Mouse (Mus musculus): Measurements from ENCODE around the gene Fam163a. TPM values are rescaled to one million over a fixed set of nuclear protein-coding genes. Genes with fewer than 3 reads are reported as not detected.
"Not testable (repeated sequence)": the region's sequence is repeated elsewhere in the genome, so short reads cannot be mapped to it uniquely, and the experiment has no call there.

Fam163a gene
- polyA plus RNA-seq, 1 experiment from 2014 or later, result 1.8 TPM

GRCm38 (mm10) chr1:156040731-156041401, 164.0 kb downstream of the Fam163a start:
- 0 out of 2 replicates have a peak, but pooled peaks cover 19% of the 10 kb centered on the region for H3K36me3 ChIP-seq
- H3K4me2 ChIP-seq (replicated peaks), result peak overlapping the region; percentile 78
- H3K4me1 ChIP-seq, result peaks cover 18% of the 10 kb centered on the region
- no peaks in the 10 kb centered on the region for H3K27me3 ChIP-seq
- ATAC-seq (ENCODE audit: insufficient number of reproducible peaks, insufficient read depth, low FRiP score, low TSS enrichment), result peak; percentile 87
- H3K4me3 ChIP-seq, result peak overlapping the region; percentile 53
- WGBS, result 3% methylated on average over 22 of the region's 22 CpGs
- peak overlapping the region; percentile 60 for H3K9ac ChIP-seq
- peak overlapping the region; percentile 54 for H3K27ac ChIP-seq
- no peaks in the 10 kb centered on the region for H3K9me3 ChIP-seq

GRCm38 (mm10) chr1:156039989-156040388, 164.8 kb downstream of the Fam163a start:
- Histone ChIP-seq H3K4me1 (peaks cover 18% of the 10 kb centered on the region), H3K36me3 (0 out of 2 replicates have a peak, but pooled peaks cover 15% of the 10 kb centered on the region)
- ATAC-seq (ENCODE audit: insufficient number of reproducible peaks, insufficient read depth, low FRiP score, low TSS enrichment); H3K9me3 ChIP-seq; H3K27ac ChIP-seq; H3K4me2 ChIP-seq (replicated peaks); H3K27me3 ChIP-seq; H3K4me3 ChIP-seq; H3K9ac ChIP-seq: not testable (repeated sequence)
- WGBS, result 69% methylated on average over 7 of the region's 7 CpGs

- no peaks in the 10 kb centered on the region for H3K9me3 ChIP-seq
- peak overlapping the region; percentile 1; the same call in 1 of the 2 replicates for H3K4me2 ChIP-seq (replicated peaks)
- no peak for ATAC-seq (ENCODE audit: insufficient number of reproducible peaks, insufficient read depth, low FRiP score, low TSS enrichment)
- H3K27me3 ChIP-seq, result no peaks in the 10 kb centered on the region
- no peak overlapping the region for H3K27ac ChIP-seq
- peaks cover 16% of the 10 kb centered on the region for H3K36me3 ChIP-seq
- H3K4me3 ChIP-seq, result no peak overlapping the region
- peaks cover 13% of the 10 kb centered on the region for H3K4me1 ChIP-seq
- 68% methylated on average over 5 of the region's 5 CpGs for WGBS
- H3K9ac ChIP-seq, result no peak overlapping the region
Observed at GRCm38 (mm10) chr1:156037144-156037583, 167.7 kb downstream of the Fam163a start.

DNA sequence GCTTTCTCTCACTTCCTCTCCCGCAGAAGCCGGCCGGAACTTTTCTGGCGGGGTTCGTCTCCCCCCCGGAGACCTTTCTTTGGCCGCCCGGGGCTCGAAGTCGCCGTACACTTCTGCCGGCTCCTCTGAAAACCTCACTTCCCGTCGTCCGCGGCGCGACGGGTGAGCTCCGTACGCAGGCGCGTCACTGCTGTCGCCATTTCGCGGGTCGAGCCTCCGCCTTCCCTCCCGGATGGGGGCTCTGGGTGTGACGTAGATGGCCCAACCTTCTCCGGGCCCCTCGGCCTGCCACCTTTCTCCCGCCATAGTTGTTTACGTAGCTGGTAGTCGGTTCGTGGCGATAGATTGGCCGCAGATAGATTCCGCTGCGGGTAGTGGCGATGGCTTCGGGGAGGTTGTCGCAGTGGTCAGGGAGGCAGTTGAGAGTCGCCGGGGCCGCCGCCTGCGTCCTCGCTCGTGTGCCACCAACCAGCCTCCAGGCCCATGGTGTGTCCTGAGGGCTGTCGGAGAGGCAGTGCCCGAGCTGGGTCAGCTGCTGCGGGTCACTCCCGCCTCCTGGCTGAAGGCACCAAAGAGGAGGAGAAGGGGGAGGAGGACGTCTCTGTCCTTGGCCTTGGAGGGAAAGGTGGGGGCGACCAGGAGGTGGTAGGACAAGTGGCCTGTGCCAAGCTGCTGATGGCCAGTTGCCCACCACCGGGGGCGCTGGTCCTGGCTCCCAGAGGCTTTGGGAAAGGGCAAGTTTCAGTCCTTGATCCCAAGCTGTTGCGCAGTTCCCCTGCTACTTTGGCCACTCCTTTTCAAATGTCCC, 168.7 kb downstream of the Fam163a start, which contains the start of gene Tor1aip1:
Gene Tor1aip1, minus strand, starts transcription at position 551 of the 808 bp plus-strand sequence.
- peaks cover 5% of the 10 kb centered on the region; the same call in 1 of the 2 replicates for H3K4me1 ChIP-seq
- H3K9me3 ChIP-seq, result no peaks in the 10 kb centered on the region
- H3K9ac ChIP-seq, result peak within 1 kb of the TSS; percentile 90
- H3K4me2 ChIP-seq (replicated peaks), result peak within 1 kb of the TSS; percentile 60
- peak within 1 kb of the TSS; percentile 74 for H3K4me3 ChIP-seq
- peak; percentile 91 for ATAC-seq (ENCODE audit: insufficient number of reproducible peaks, insufficient read depth, low FRiP score, low TSS enrichment)
- peaks cover 19% of the 10 kb centered on the region for H3K36me3 ChIP-seq
- peak within 1 kb of the TSS; percentile 100 for H3K27ac ChIP-seq
- under 1% methylated on average over 59 of the region's 59 CpGs for WGBS
- no peaks in the 10 kb centered on the region for H3K27me3 ChIP-seq

GRCm38 (mm10) chr1:156035269-156035929, 169.4 kb downstream of the Fam163a start, which contains the start of gene Tor1aip2:
TSS of gene Tor1aip2 (plus strand) at chr1:156035403.
- Histone ChIP-seq H3K4me2 (replicated peaks) (peak within 1 kb of the TSS; percentile 60), H3K9me3 (no peaks in the 10 kb centered on the region), H3K27me3 (no peaks in the 10 kb centered on the region), H3K4me3 (peak within 1 kb of the TSS; percentile 74), H3K4me1 (peaks cover 5% of the 10 kb centered on the region; the same call in 1 of the 2 replicates), H3K27ac (peak within 1 kb of the TSS; percentile 100), H3K36me3 (peaks cover 26% of the 10 kb centered on the region), H3K9ac (peak within 1 kb of the TSS; percentile 90)
- under 1% methylated on average over 54 of the region's 59 CpGs for WGBS
- peak; percentile 86 for ATAC-seq (ENCODE audit: insufficient number of reproducible peaks, insufficient read depth, low FRiP score, low TSS enrichment)

DNA sequence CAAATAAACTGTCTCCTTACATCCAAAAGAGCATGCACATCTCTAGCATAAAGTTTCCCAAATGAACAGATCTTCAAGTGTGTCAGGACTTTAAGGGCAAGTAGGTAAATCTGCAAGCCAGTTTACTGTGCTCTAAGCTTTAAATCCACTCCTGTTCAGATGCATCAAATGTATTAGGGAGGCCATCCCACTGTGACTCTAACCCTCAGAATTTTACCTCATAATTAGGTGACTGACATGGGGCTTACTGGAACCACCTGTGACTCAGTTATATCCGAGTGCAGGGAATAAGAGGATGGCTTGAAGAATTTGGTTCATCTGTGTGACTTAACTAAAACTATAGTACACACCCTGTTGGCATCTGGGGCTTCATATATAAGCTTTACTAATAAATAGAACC, 170.2 kb downstream of the Fam163a start:
- Histone ChIP-seq H3K27ac (peak overlapping the region; percentile 100), H3K9ac (peak overlapping the region; percentile 90), H3K4me1 (peaks cover 5% of the 10 kb centered on the region; the same call in 1 of the 2 replicates), H3K9me3 (no peaks in the 10 kb centered on the region), H3K36me3 (peaks cover 28% of the 10 kb centered on the region), H3K4me3 (peak overlapping the region; percentile 74), H3K27me3 (no peaks in the 10 kb centered on the region), H3K4me2 (replicated peaks) (peak overlapping the region; percentile 60)
- ATAC-seq (ENCODE audit: insufficient number of reproducible peaks, insufficient read depth, low FRiP score, low TSS enrichment), result no peak
- 34% methylated on average over 1 of the region's 1 CpGs for WGBS

DNA sequence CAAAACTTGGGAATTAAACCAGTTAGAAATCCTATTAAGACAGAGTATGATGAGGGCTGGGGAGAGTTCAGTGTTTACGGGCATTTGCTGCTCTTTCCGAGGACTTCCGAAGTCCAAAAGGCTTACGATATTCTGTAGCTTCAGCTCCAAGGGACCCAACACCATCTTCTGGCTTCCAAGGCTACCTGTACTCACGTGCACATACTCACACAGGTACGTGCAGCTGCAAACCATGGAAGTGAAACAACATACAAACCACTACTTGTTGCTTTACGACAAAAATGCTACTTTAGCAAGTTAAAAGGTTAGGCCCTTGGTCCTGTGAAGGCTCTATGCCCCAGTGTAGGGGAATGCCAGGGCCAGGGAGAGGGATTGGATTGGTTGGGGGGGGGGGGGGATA, 170.9 kb downstream of the Fam163a start:
- H3K4me2 ChIP-seq (replicated peaks), result peak overlapping the region; percentile 60; the same call in 1 of the 2 replicates
- H3K9me3 ChIP-seq, result no peaks in the 10 kb centered on the region
- no peak overlapping the region for H3K9ac ChIP-seq
- H3K4me1 ChIP-seq, result peaks cover 5% of the 10 kb centered on the region; the same call in 1 of the 2 replicates
- no peak for ATAC-seq (ENCODE audit: insufficient number of reproducible peaks, insufficient read depth, low FRiP score, low TSS enrichment)
- no peaks in the 10 kb centered on the region for H3K27me3 ChIP-seq
- peaks cover 33% of the 10 kb centered on the region for H3K36me3 ChIP-seq
- no peak overlapping the region for H3K4me3 ChIP-seq
- WGBS, result 95% methylated on average over 7 of the region's 7 CpGs
- H3K27ac ChIP-seq, result no peak overlapping the region

- Histone ChIP-seq H3K4me1 (no peaks in the 10 kb centered on the region), H3K27ac (no peak overlapping the region), H3K9ac (no peak overlapping the region), H3K36me3 (peaks cover 45% of the 10 kb centered on the region), H3K27me3 (no peaks in the 10 kb centered on the region), H3K4me2 (replicated peaks) (no peak overlapping the region), H3K4me3 (no peak overlapping the region), H3K9me3 (no peaks in the 10 kb centered on the region)
- ATAC-seq (ENCODE audit: insufficient number of reproducible peaks, insufficient read depth, low FRiP score, low TSS enrichment), result no peak
- 91% methylated on average over 4 of the region's 4 CpGs for WGBS
Observed at GRCm38 (mm10) chr1:156028340-156028975, 176.4 kb downstream of the Fam163a start.

DNA sequence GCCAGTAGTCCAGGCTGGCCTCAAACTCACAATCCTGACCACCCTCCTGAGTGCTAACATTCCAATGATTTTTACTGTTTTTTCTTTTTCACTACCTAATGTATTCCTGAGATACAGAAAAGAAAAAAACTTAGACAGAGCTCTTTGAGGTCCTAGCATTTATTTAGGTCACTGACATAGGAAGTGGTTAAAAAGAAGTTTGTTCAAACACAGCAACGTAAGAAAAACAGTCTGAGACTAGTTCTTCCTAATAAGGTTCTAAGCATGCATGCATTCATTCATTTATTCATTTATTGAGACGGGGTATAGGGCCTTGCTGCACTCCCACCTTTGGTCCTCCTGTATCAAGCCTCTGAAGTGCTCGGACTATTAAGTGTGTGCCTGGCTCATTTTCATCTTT, 177.0 kb downstream of the Fam163a start:
- H3K4me1 ChIP-seq, result no peaks in the 10 kb centered on the region
- ATAC-seq (ENCODE audit: insufficient number of reproducible peaks, insufficient read depth, low FRiP score, low TSS enrichment), result no peak
- no peak overlapping the region for H3K4me3 ChIP-seq
- no peak overlapping the region for H3K9ac ChIP-seq
- H3K36me3 ChIP-seq, result peaks cover 42% of the 10 kb centered on the region
- H3K27ac ChIP-seq, result no peak overlapping the region
- H3K27me3 ChIP-seq, result no peaks in the 10 kb centered on the region
- H3K9me3 ChIP-seq, result no peaks in the 10 kb centered on the region
- WGBS, result 91% methylated on average over 3 of the region's 3 CpGs
- H3K4me2 ChIP-seq (replicated peaks), result no peak overlapping the region

Measured in embryonic facial prominence, embryonic 12.5 days (tissue).